Mouse (Mus musculus): Measurements from ENCODE around the gene Grik1. TPM values are rescaled to one million over a fixed set of nuclear protein-coding genes. Genes with fewer than 3 reads are reported as not detected.

Grik1 gene
- polyA plus RNA-seq, 1 experiment: 11.3 TPM

GRCm38 (mm10) chr16:88111459-88111858, 178.6 kb downstream of the Grik1 start:
- TF ChIP-seq POLR2A (IDR thresholded peaks at IDR 0.05; ENCODE audit: extremely low read depth, insufficient read depth, low read length): no peak
- no peak overlapping the region for H3K27ac ChIP-seq (ENCODE audit: insufficient read depth, low read length)
- H3K4me3 ChIP-seq (ENCODE audit: insufficient read depth, low read length): no peak overlapping the region
- H3K4me1 ChIP-seq (ENCODE audit: control insufficient read depth, insufficient read depth, low read length): no peaks in the 10 kb centered on the region

GRCm38 (mm10) chr16:88094206-88094789, 195.8 kb downstream of the Grik1 start:
- no peaks in the 10 kb centered on the region for H3K4me1 ChIP-seq (ENCODE audit: control insufficient read depth, insufficient read depth, low read length)
- no peak overlapping the region for H3K27ac ChIP-seq (ENCODE audit: insufficient read depth, low read length)
- H3K4me3 ChIP-seq (ENCODE audit: insufficient read depth, low read length): no peak overlapping the region
- TF ChIP-seq POLR2A (IDR thresholded peaks at IDR 0.05; ENCODE audit: extremely low read depth, insufficient read depth, low read length) (no peak), CTCF (IDR thresholded peaks at IDR 0.05; ENCODE audit: extremely low read depth, insufficient read depth, low read length) (no peak)

- no peaks in the 10 kb centered on the region for H3K4me1 ChIP-seq (ENCODE audit: control insufficient read depth, insufficient read depth, low read length)
- TF ChIP-seq POLR2A (IDR thresholded peaks at IDR 0.05; ENCODE audit: extremely low read depth, insufficient read depth, low read length) (no peak), CTCF (IDR thresholded peaks at IDR 0.05; ENCODE audit: extremely low read depth, insufficient read depth, low read length) (no peak)
- no peak overlapping the region for H3K27ac ChIP-seq (ENCODE audit: insufficient read depth, low read length)
- no peak overlapping the region for H3K4me3 ChIP-seq (ENCODE audit: insufficient read depth, low read length)
Measured at GRCm38 (mm10) chr16:88087280-88087679, 202.8 kb downstream of the Grik1 start.

- no peak for TF ChIP-seq POLR2A (IDR thresholded peaks at IDR 0.05; ENCODE audit: extremely low read depth, insufficient read depth, low read length)
- TF ChIP-seq CTCF (IDR thresholded peaks at IDR 0.05; ENCODE audit: extremely low read depth, insufficient read depth, low read length): no peak
- H3K4me3 ChIP-seq (ENCODE audit: insufficient read depth, low read length): no peak overlapping the region
Measured at GRCm38 (mm10) chr16:88074716-88075115, 215.3 kb downstream of the Grik1 start.

DNA sequence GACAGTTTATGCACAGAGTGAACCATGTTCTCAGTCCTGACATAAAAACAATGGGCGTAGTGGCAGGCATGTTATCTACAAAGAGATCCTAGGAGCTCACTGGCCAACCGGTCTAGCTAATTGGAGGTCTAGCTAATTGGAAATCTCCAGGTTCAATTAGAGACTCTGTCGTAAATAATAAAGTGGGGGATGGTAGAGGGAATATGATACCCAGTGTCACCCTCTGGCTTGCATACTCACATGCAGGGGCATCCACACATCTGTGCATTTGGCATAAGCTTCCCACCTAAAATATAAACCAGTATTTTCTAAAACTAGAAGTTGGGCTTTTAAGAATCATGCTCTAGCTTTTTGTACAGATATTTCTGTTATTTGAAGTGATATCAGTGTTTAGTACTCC, 229.1 kb downstream of the Grik1 start:
- TF ChIP-seq POLR2A (IDR thresholded peaks at IDR 0.05; ENCODE audit: extremely low read depth, insufficient read depth, low read length) (no peak), CTCF (IDR thresholded peaks at IDR 0.05; ENCODE audit: extremely low read depth, insufficient read depth, low read length) (no peak)
- Histone ChIP-seq H3K27ac (ENCODE audit: insufficient read depth, low read length) (no peak overlapping the region), H3K4me1 (ENCODE audit: control insufficient read depth, insufficient read depth, low read length) (no peaks in the 10 kb centered on the region), H3K4me3 (ENCODE audit: insufficient read depth, low read length) (no peak overlapping the region)

More at GRCm38 (mm10) chr16:88074716-88075115, 215.3 kb downstream of the Grik1 start:
- Histone ChIP-seq H3K27ac (ENCODE audit: insufficient read depth, low read length) (no peak overlapping the region), H3K4me1 (ENCODE audit: control insufficient read depth, insufficient read depth, low read length) (no peaks in the 10 kb centered on the region)

GRCm38 (mm10) chr16:88048121-88048520, 241.9 kb downstream of the Grik1 start:
- no peak overlapping the region for H3K4me3 ChIP-seq (ENCODE audit: insufficient read depth, low read length)
- TF ChIP-seq CTCF (IDR thresholded peaks at IDR 0.05; ENCODE audit: extremely low read depth, insufficient read depth, low read length) (no peak), POLR2A (IDR thresholded peaks at IDR 0.05; ENCODE audit: extremely low read depth, insufficient read depth, low read length) (no peak)
- H3K4me1 ChIP-seq (ENCODE audit: control insufficient read depth, insufficient read depth, low read length): no peaks in the 10 kb centered on the region
- H3K27ac ChIP-seq (ENCODE audit: insufficient read depth, low read length): no peak overlapping the region

- no peaks in the 10 kb centered on the region for H3K4me1 ChIP-seq (ENCODE audit: control insufficient read depth, insufficient read depth, low read length)
- no peak overlapping the region for H3K27ac ChIP-seq (ENCODE audit: insufficient read depth, low read length)
- H3K4me3 ChIP-seq (ENCODE audit: insufficient read depth, low read length): no peak overlapping the region
- TF ChIP-seq CTCF (IDR thresholded peaks at IDR 0.05; ENCODE audit: extremely low read depth, insufficient read depth, low read length) (no peak), POLR2A (IDR thresholded peaks at IDR 0.05; ENCODE audit: extremely low read depth, insufficient read depth, low read length) (no peak)
Measured at GRCm38 (mm10) chr16:88044321-88044720, 245.7 kb downstream of the Grik1 start.

GRCm38 (mm10) chr16:88042458-88042857, 247.6 kb downstream of the Grik1 start:
- H3K27ac ChIP-seq (ENCODE audit: insufficient read depth, low read length): no peak overlapping the region
- TF ChIP-seq POLR2A (IDR thresholded peaks at IDR 0.05; ENCODE audit: extremely low read depth, insufficient read depth, low read length): no peak
- TF ChIP-seq CTCF (IDR thresholded peaks at IDR 0.05; ENCODE audit: extremely low read depth, insufficient read depth, low read length): no peak
- H3K4me1 ChIP-seq (ENCODE audit: control insufficient read depth, insufficient read depth, low read length): no peaks in the 10 kb centered on the region
- H3K4me3 ChIP-seq (ENCODE audit: insufficient read depth, low read length): no peak overlapping the region

- TF ChIP-seq CTCF (IDR thresholded peaks at IDR 0.05; ENCODE audit: extremely low read depth, insufficient read depth, low read length) (no peak), POLR2A (IDR thresholded peaks at IDR 0.05; ENCODE audit: extremely low read depth, insufficient read depth, low read length) (no peak)
- Histone ChIP-seq H3K4me3 (ENCODE audit: insufficient read depth, low read length) (no peak overlapping the region), H3K27ac (ENCODE audit: insufficient read depth, low read length) (no peak overlapping the region), H3K4me1 (ENCODE audit: control insufficient read depth, insufficient read depth, low read length) (no peaks in the 10 kb centered on the region)
Measured at GRCm38 (mm10) chr16:88038503-88039091, 251.5 kb downstream of the Grik1 start.

DNA sequence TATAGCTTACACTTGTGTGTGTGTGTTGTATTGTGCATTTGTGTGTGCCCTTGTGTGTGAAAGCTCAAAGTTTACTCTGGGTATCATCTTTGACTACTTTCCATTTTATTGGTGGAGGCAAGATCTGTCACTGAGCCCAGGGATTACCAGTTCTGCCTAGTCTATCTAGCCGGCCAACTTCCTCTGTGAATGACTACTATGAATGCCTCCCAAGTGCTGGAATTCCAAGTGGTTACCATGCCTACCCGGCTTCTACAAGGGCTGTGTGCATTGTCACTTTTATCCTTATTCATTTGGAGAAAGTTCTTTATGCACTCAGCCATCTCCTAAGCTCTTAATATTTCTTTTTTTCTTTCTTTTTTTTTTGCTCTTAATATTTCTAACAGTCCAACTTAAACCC, 301.3 kb downstream of the Grik1 start:
- TF ChIP-seq POLR2A (IDR thresholded peaks at IDR 0.05; ENCODE audit: extremely low read depth, insufficient read depth, low read length): no peak
- TF ChIP-seq CTCF (IDR thresholded peaks at IDR 0.05; ENCODE audit: extremely low read depth, insufficient read depth, low read length): no peak
- Histone ChIP-seq H3K4me3 (ENCODE audit: insufficient read depth, low read length) (no peak overlapping the region), H3K4me1 (ENCODE audit: control insufficient read depth, insufficient read depth, low read length) (no peaks in the 10 kb centered on the region), H3K27ac (ENCODE audit: insufficient read depth, low read length) (no peak overlapping the region)

Measured in cortical plate, adult 2 months (tissue).